Mouse (Mus musculus) liver, adult (tissue): ENCODE data around the gene Clasp1.

Experiments
- GATA4 ChIP-seq: IDR thresholded peaks from 2 replicates; pipeline ENCODE4 v1.6.1; 2014; ENCODE audit warnings: mild to moderate bottlenecking, low read length; ENCODE audit not compliant: insufficient replicate concordance

Gene Clasp1

GRCm38 (mm10) chr1:118486021-118486420 lies 97.2 kb downstream of the Clasp1 start:
- no peak for TF ChIP-seq GATA4

GRCm38 (mm10) chr1:118492811-118493210 lies 104.0 kb downstream of the Clasp1 start:
- no peak for TF ChIP-seq GATA4

GRCm38 (mm10) chr1:118494551-118494950 lies 105.7 kb downstream of the Clasp1 start:
- no peak for TF ChIP-seq GATA4

GRCm38 (mm10) chr1:118498311-118498710 lies 109.5 kb downstream of the Clasp1 start:
- no peak for TF ChIP-seq GATA4

- no peak for TF ChIP-seq GATA4
These were observed 111.7 kb downstream of the Clasp1 start for GRCm38 (mm10) chr1:118500606-118501005.

- TF ChIP-seq GATA4: no peak
These were observed 112.8 kb downstream of the Clasp1 start for GRCm38 (mm10) chr1:118501691-118502090.

- no peak for TF ChIP-seq GATA4
These were observed 116.9 kb downstream of the Clasp1 start for GRCm38 (mm10) chr1:118505746-118506145.

- no peak for TF ChIP-seq GATA4
These were observed 122.1 kb downstream of the Clasp1 start for GRCm38 (mm10) chr1:118510996-118511395.

- no peak for TF ChIP-seq GATA4
These were observed 123.1 kb downstream of the Clasp1 start for GRCm38 (mm10) chr1:118511738-118512530.

- TF ChIP-seq GATA4: no peak
These were observed 127.4 kb downstream of the Clasp1 start for GRCm38 (mm10) chr1:118516256-118516655.

- TF ChIP-seq GATA4: no peak
These were observed 134.3 kb downstream of the Clasp1 start for GRCm38 (mm10) chr1:118523161-118523560.

- no peak for TF ChIP-seq GATA4
These were observed 136.5 kb downstream of the Clasp1 start for GRCm38 (mm10) chr1:118525336-118525735.

GRCm38 (mm10) chr1:118529213-118529612 lies 140.4 kb downstream of the Clasp1 start:
- no peak for TF ChIP-seq GATA4

GRCm38 (mm10) chr1:118531259-118531658 lies 142.4 kb downstream of the Clasp1 start:
- TF ChIP-seq GATA4: no peak

- TF ChIP-seq GATA4: no peak
These were observed 147.2 kb downstream of the Clasp1 start for GRCm38 (mm10) chr1:118536021-118536420.

GRCm38 (mm10) chr1:118539046-118539445 lies 150.2 kb downstream of the Clasp1 start:
- no peak for TF ChIP-seq GATA4

- TF ChIP-seq GATA4: no peak
These were observed 154.0 kb downstream of the Clasp1 start for GRCm38 (mm10) chr1:118542880-118543279.
